Mouse (Mus musculus): Measurements from ENCODE around the gene Gsk3a.

GRCm38 (mm10) chr7:25237249-25238014, at the start of gene Gsk3a:
- TF ChIP-seq EP300 (IDR thresholded peaks at IDR 0.05; ENCODE audit: low read depth) (no peak), CTCF (IDR thresholded peaks at IDR 0.05; ENCODE audit: low read depth) (0 out of 2 replicates have a peak, but pooled peaks have one; percentile 1)
